Mouse (Mus musculus): ENCODE data around the gene Grap. TPM values are rescaled to one million over a fixed set of nuclear protein-coding genes. Genes with fewer than 3 reads are reported as not detected.
"Not testable (repeated sequence)": the region's sequence is repeated elsewhere in the genome, so short reads cannot be mapped to it uniquely, and the experiment has no call there.

Grap gene
- polyA plus RNA-seq, 1 experiment from 2014 or later: 13.0 TPM

DNA sequence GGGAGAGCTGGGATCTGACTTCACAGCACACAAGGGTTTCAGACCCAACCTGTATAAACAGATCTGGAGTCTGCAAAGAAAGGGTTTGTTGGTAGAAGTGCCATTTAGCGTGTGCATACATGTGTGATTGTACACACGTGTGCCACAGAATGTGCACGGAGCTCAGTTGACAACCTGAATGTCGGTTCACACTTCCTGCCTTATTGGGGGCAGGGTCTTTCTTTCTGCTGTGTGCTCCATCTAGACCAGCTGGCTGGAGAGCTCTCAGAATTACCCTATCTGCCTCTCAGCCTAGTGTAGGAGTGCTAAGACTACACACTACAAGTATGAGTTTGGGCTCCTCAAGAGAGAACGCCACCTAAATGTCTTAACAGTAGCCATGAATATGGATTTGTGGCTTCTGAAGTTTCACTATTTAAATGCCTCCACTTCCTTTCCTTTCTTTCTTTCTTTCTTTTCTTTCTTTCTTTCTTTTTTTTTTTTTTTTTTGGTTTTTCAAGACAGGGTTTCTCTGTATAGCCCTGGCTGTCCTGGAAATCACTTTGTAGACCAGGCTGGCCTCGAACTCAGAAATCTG is 13.4 kb upstream of the Grap start:
- H3K9ac ChIP-seq: no peak overlapping the region

DNA sequence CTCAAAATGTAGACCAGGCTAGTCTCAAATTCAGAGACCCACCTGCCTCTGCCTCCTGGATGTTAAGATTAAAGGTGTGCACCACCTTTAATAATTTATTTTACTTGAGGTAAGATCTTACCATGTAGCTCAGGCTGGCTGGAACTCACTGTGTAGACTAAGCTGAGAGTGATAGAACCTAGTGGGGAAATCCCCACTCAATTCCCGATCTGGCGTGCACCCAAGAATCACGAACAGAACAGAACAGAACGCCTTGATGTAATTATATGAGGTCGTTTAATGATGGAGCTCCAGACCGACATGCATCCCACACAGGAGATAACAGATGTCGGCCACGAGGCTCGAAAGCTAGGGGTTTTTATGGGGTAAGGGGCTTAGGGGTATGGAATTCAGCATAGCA is 12.5 kb upstream of the Grap start:
- not testable (repeated sequence) for H3K36me3 ChIP-seq
- 47% methylated on average over 9 of the region's 9 CpGs for WGBS

More for the DNA sequence above, 13.4 kb upstream of the Grap start:
- H3K36me3 ChIP-seq: no peaks in the 10 kb centered on the region
- peaks cover 5% of the 10 kb centered on the region; the same call in 1 of the 2 replicates for H3K4me1 ChIP-seq
- H3K4me3 ChIP-seq (replicated peaks): no peak overlapping the region
- WGBS: 79% methylated on average over 6 of the region's 6 CpGs
- H3K4me2 ChIP-seq (replicated peaks): no peak overlapping the region
- ATAC-seq (ENCODE audit: insufficient number of reproducible peaks, low FRiP score, low TSS enrichment, low read depth): no peak
- no peaks in the 10 kb centered on the region for H3K27me3 ChIP-seq
- H3K9me3 ChIP-seq (replicated peaks): no peaks in the 10 kb centered on the region
- no peak overlapping the region for H3K27ac ChIP-seq (replicated peaks)

DNA sequence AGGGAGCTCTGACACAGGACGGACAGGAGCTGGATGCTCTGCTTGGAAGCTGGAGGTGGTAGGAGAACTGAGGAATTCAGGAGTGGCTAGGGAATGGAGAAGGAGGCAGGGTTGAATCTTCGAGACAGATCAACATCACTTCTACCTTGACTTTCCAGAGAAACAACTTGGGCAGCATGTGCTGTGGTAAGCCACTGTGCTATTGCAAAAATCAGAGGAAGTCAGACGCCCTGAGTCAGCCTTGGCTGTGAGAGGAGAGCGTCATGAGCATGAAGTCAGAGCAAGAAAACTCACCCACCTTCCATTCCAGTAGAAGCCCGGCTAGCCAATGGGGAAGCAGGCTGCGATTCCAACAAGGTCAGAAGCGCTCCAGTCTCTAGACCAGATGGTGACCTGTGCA is 11.0 kb upstream of the Grap start:
- H3K9ac ChIP-seq: no peak overlapping the region
- H3K36me3 ChIP-seq: no peaks in the 10 kb centered on the region
- ATAC-seq (ENCODE audit: insufficient number of reproducible peaks, low FRiP score, low TSS enrichment, low read depth): no peak
- H3K9me3 ChIP-seq (replicated peaks): no peaks in the 10 kb centered on the region
- H3K4me1 ChIP-seq: peaks cover 8% of the 10 kb centered on the region; the same call in 1 of the 2 replicates
- no peak overlapping the region for H3K4me3 ChIP-seq (replicated peaks)
- H3K27me3 ChIP-seq: no peaks in the 10 kb centered on the region
- H3K27ac ChIP-seq (replicated peaks): no peak overlapping the region
- H3K4me2 ChIP-seq (replicated peaks): no peak overlapping the region
- 77% methylated on average over 7 of the region's 7 CpGs for WGBS

More for the DNA sequence above, 12.5 kb upstream of the Grap start:
- H3K27me3 ChIP-seq; H3K4me1 ChIP-seq; H3K4me3 ChIP-seq (replicated peaks); ATAC-seq (ENCODE audit: insufficient number of reproducible peaks, low FRiP score, low TSS enrichment, low read depth); H3K27ac ChIP-seq (replicated peaks); H3K9ac ChIP-seq; H3K9me3 ChIP-seq (replicated peaks); H3K4me2 ChIP-seq (replicated peaks): not testable (repeated sequence)

DNA sequence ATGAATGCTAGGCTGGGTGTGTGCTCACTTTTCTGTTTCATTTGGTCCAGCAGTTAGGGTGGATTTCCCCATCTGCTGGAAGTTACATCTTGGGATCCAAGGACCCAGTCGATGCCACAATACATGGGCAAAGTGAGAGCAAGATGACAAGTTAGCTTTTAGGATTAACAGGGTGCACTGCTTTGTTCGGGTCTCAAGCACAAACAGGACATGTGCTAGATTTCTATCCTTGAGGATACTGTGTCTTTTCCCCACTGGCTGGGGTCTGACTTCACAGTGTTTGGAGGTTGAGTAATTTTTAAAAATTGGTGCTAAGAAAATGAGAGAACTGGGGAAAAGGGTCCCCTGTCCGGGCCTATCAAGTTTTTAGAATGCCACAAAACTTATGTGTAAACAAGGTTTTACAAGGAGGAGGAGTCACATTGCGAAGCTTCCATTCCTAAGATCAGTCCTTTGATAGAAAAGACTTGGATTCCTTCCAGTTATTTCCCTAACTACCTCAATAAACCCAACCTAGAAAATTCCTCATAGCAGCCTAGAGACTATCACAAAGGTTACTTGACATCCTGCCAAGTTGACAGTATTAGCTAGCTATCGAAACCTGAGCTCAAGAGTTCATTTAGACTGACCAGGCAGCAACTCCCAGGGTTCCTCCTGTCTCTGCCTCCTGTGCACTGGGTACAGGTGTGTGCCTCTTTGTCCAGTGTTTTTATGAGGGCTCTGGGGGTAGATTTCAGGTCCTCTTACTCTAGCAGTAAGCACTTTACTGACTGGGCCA is 9.7 kb upstream of the Grap start:
- no peak overlapping the region for H3K4me3 ChIP-seq (replicated peaks)
- 68% methylated on average over 5 of the region's 5 CpGs for whole genome bisulfite sequencing

GRCm38 (mm10) chr11:61644576-61645326 is 8.3 kb upstream of the Grap start:
- no peaks in the 10 kb centered on the region for H3K27me3 ChIP-seq
- no peak overlapping the region for H3K4me3 ChIP-seq (replicated peaks)
- peaks cover 8% of the 10 kb centered on the region; the same call in 1 of the 2 replicates for H3K4me1 ChIP-seq
- H3K4me2 ChIP-seq (replicated peaks): no peak overlapping the region
- peak overlapping the region; percentile 66 for H3K27ac ChIP-seq (replicated peaks)
- H3K9ac ChIP-seq: no peak overlapping the region
- H3K9me3 ChIP-seq (replicated peaks): no peaks in the 10 kb centered on the region
- ATAC-seq (ENCODE audit: insufficient number of reproducible peaks, low FRiP score, low TSS enrichment, low read depth): 0 out of 2 replicates have a peak, but pooled peaks have one; percentile 43
- WGBS: 46% methylated on average over 11 of the region's 11 CpGs
- H3K36me3 ChIP-seq: no peaks in the 10 kb centered on the region

More for the DNA sequence above, 9.7 kb upstream of the Grap start:
- no peaks in the 10 kb centered on the region for H3K27me3 ChIP-seq
- H3K36me3 ChIP-seq: no peaks in the 10 kb centered on the region
- H3K4me2 ChIP-seq (replicated peaks): no peak overlapping the region
- peaks cover 8% of the 10 kb centered on the region; the same call in 1 of the 2 replicates for H3K4me1 ChIP-seq
- no peak overlapping the region for H3K27ac ChIP-seq (replicated peaks)
- H3K9ac ChIP-seq: no peak overlapping the region
- ATAC-seq (ENCODE audit: insufficient number of reproducible peaks, low FRiP score, low TSS enrichment, low read depth): no peak
- no peaks in the 10 kb centered on the region for H3K9me3 ChIP-seq (replicated peaks)

DNA sequence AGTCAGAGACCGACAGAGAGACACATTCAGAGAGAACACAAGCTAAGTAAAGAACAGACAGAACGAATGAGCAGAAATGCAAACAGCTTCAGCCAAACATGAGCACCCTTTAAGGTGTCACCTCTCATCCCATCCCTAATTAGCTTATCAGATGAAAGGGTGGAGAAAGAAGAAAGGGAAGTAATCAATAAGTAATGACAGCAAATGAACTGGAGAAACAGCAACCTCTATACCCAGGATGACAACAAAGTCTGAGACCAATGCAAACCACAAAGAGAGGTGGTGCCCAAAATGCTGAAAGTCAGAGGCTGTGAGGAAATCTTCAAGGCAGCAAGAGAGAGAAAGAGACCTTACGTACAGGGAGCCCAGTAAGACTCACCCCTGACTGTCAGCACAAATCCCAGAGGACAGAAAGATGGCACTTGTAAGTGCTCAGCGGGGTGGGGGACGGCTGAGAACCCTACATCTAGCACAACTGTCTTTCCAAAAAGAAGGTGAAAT is 7.7 kb upstream of the Grap start:
- WGBS: 79% methylated on average over 5 of the region's 5 CpGs

DNA sequence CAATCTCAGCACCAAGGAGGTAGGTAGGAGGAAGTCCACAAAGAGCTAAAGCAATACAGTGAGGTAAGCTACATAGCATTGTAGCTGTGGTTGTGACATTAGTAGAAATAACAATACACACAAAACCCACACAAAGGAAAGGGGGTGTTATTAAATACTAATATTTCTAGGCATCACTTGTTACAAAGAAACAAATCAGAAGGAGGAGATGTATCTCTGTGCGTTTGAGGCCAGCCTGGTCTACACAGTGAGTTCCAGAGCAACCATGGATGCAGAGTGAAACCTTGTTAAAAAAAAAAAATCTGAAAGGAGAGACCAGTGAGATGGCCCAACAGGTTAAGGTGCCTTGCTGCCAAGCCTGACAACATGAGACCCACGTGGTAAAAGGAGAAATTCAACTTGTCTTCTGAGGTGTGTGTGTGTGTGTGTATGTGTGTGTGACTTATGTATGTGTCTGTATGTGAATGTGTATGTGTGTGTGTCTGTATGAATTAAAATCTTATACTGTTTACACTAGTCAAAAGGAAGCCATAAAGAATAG is 6.5 kb upstream of the Grap start:
- no peaks in the 10 kb centered on the region for H3K27me3 ChIP-seq
- no peak for ATAC-seq (ENCODE audit: insufficient number of reproducible peaks, low FRiP score, low TSS enrichment, low read depth)
- 60% methylated on average over 2 of the region's 2 CpGs for WGBS
- H3K36me3 ChIP-seq: no peaks in the 10 kb centered on the region
- H3K9me3 ChIP-seq (replicated peaks): no peaks in the 10 kb centered on the region
- peaks cover 8% of the 10 kb centered on the region; the same call in 1 of the 2 replicates for H3K4me1 ChIP-seq
- H3K4me3 ChIP-seq (replicated peaks): no peak overlapping the region
- H3K27ac ChIP-seq (replicated peaks): no peak overlapping the region
- no peak overlapping the region for H3K9ac ChIP-seq
- H3K4me2 ChIP-seq (replicated peaks): no peak overlapping the region

More for the DNA sequence above, 7.7 kb upstream of the Grap start:
- no peak overlapping the region for H3K4me2 ChIP-seq (replicated peaks)
- no peaks in the 10 kb centered on the region for H3K27me3 ChIP-seq
- no peak for ATAC-seq (ENCODE audit: insufficient number of reproducible peaks, low FRiP score, low TSS enrichment, low read depth)
- no peaks in the 10 kb centered on the region for H3K36me3 ChIP-seq
- H3K4me3 ChIP-seq (replicated peaks): no peak overlapping the region
- no peaks in the 10 kb centered on the region for H3K9me3 ChIP-seq (replicated peaks)
- peaks cover 8% of the 10 kb centered on the region; the same call in 1 of the 2 replicates for H3K4me1 ChIP-seq
- peak overlapping the region; percentile 66; the same call in 1 of the 2 replicates for H3K27ac ChIP-seq (replicated peaks)
- H3K9ac ChIP-seq: no peak overlapping the region

GRCm38 (mm10) chr11:61647110-61647910 is 5.8 kb upstream of the Grap start:
- WGBS: 63% methylated on average over 10 of the region's 10 CpGs
- H3K9me3 ChIP-seq (replicated peaks): no peaks in the 10 kb centered on the region
- no peaks in the 10 kb centered on the region for H3K36me3 ChIP-seq
- H3K27me3 ChIP-seq: no peaks in the 10 kb centered on the region
- no peak for ATAC-seq (ENCODE audit: insufficient number of reproducible peaks, low FRiP score, low TSS enrichment, low read depth)
- no peak overlapping the region for H3K4me3 ChIP-seq (replicated peaks)
- no peak overlapping the region for H3K9ac ChIP-seq
- no peak overlapping the region for H3K27ac ChIP-seq (replicated peaks)
- peaks cover 8% of the 10 kb centered on the region; the same call in 1 of the 2 replicates for H3K4me1 ChIP-seq
- H3K4me2 ChIP-seq (replicated peaks): no peak overlapping the region

DNA sequence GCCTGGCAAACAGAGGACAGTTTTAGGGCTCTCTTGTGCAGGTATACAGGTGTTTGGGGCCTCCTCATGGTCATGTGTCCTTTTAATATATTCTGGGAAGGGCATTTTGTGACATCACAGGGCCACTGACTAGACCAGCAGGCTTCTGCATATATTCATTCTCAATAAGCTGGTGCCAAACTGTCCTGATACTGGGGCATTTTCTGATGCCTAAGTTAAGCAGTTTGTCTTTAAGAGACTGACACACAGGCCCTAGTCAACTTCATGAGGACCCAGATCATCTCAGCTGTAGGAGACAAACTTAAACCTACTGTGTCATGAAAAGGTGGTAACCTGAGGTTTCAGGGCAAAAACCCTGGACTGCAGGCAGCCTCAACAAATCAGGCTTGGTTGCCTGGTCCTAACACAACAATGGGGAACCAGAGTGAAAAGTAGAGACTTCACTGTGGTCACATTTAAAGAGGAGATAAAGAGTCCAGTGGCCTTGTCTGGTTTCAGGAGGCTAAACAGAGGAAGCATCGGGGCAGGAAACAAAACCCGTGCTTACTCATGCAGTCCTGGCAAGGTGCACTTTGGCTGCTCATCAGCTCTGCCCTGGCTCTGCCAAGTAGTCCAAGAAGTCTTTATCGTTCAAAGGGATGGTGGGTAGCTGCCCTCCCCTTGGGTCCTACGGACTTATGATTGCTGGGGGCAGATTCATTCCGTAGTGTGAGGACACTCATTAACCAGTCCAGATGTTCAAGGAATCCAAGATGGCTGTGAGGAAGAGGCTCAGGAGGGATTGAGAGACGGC is 4.9 kb upstream of the Grap start:
- Histone ChIP-seq H3K36me3 (no peaks in the 10 kb centered on the region), H3K4me3 (replicated peaks) (no peak overlapping the region), H3K27ac (replicated peaks) (no peak overlapping the region), H3K4me1 (peaks cover 8% of the 10 kb centered on the region; the same call in 1 of the 2 replicates), H3K4me2 (replicated peaks) (no peak overlapping the region), H3K9ac (no peak overlapping the region), H3K9me3 (replicated peaks) (no peaks in the 10 kb centered on the region), H3K27me3 (no peaks in the 10 kb centered on the region)
- 71% methylated on average over 6 of the region's 6 CpGs for WGBS
- no peak for ATAC-seq (ENCODE audit: insufficient number of reproducible peaks, low FRiP score, low TSS enrichment, low read depth)

DNA sequence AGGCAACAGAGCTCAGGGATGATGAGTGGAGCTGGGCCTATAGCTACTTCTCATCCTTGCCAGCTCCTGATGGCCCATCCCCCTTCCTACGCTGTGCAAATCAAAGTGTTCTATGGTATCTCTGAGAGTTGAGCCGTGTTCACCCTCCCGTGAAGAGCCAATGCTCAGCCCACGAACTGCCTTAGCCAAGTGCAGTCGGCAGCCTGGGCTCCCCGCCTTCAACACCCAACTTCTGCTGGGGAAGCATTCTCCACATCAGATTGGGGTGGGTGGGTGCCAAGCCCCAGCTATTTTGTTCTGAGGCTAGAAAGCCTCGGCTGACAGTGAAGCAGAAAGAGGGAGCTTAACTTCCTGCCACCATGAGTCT is 4.3 kb upstream of the Grap start:
- H3K27ac ChIP-seq (replicated peaks): no peak overlapping the region
- H3K4me1 ChIP-seq: peaks cover 8% of the 10 kb centered on the region; the same call in 1 of the 2 replicates
- no peak overlapping the region for H3K9ac ChIP-seq
- no peaks in the 10 kb centered on the region for H3K9me3 ChIP-seq (replicated peaks)
- no peak for ATAC-seq (ENCODE audit: insufficient number of reproducible peaks, low FRiP score, low TSS enrichment, low read depth)
- WGBS: 79% methylated on average over 7 of the region's 7 CpGs
- H3K27me3 ChIP-seq: no peaks in the 10 kb centered on the region
- H3K4me2 ChIP-seq (replicated peaks): no peak overlapping the region
- no peak overlapping the region for H3K4me3 ChIP-seq (replicated peaks)
- H3K36me3 ChIP-seq: no peaks in the 10 kb centered on the region
